Mouse (Mus musculus) limb, embryonic 13.5 days (tissue): ENCODE measurements at regions not wholly inside any gene's neighbourhood (a gene's known extent, or its start where the extent isn't known, plus 50 kb on each side); places are given as distances from the start of the nearest gene placed in this dataset.
"Not testable (repeated sequence)": the region's sequence is repeated elsewhere in the genome, so short reads cannot be mapped to it uniquely, and the experiment has no call there.

ENCODE experiments used
- ATAC-seq: fragments of 200-750 bp; cut with Nextera tagmentation; 2 replicates; pipeline ENCODE4 v1.8.0; 2017; ENCODE audit warnings: low read depth, moderate number of reproducible peaks, moderate TSS enrichment; ENCODE audit not compliant: low FRiP score
- H3K27ac ChIP-seq: fragments of 300-500 bp; sonication (generic); 2 replicates; pipeline ENCODE4 v1.5.1; 2015; ENCODE audit warnings: inconsistent platforms, mild to moderate bottlenecking, moderate library complexity
- H3K27me3 ChIP-seq: fragments of 300-500 bp; sonication (generic); 2 replicates; pipeline ENCODE4 v1.6.1; 2015; ENCODE audit warnings: mild to moderate bottlenecking, inconsistent platforms
- H3K36me3 ChIP-seq: fragments of 300-500 bp; sonication (generic); 2 replicates; pipeline ENCODE4 v1.6.1; 2015; ENCODE audit warnings: inconsistent platforms, mild to moderate bottlenecking, moderate library complexity
- H3K4me1 ChIP-seq: fragments of 300-500 bp; sonication (generic); 2 replicates; pipeline ENCODE4 v1.6.1; 2015; ENCODE audit warnings: inconsistent platforms
- H3K4me2 ChIP-seq: fragments of 300-500 bp; sonication (generic); replicated peaks from 2 replicates; pipeline ENCODE4 v1.6.1; 2015; ENCODE audit warnings: inconsistent platforms, mild to moderate bottlenecking, moderate library complexity
- H3K4me3 ChIP-seq: fragments of 300-500 bp; sonication (generic); 2 replicates; pipeline ENCODE4 v1.5.1; 2015; ENCODE audit warnings: moderate library complexity, mild to moderate bottlenecking, inconsistent platforms
- H3K9ac ChIP-seq: fragments of 300-500 bp; sonication (generic); 2 replicates; pipeline ENCODE4 v1.6.1; 2015; ENCODE audit warnings: mild to moderate bottlenecking, inconsistent platforms
- H3K9me3 ChIP-seq: fragments of 300-500 bp; sonication (generic); 2 replicates; pipeline ENCODE4 v1.6.1; 2016; ENCODE audit warnings: inconsistent platforms
- WGBS: fragments of 180-500 bp; shearing (Covaris S2); methylation state at CpG from one replicate; pipeline ENCODE4 v1.1.7; 2015; 5-methylcytosine and 5-hydroxymethylcytosine counted together

- H3K4me2 ChIP-seq = peak overlapping the region; percentile 47
- H3K27me3 ChIP-seq = no peaks in the 10 kb centered on the region
- no peaks in the 10 kb centered on the region for H3K4me1 ChIP-seq
- H3K9ac ChIP-seq = no peak overlapping the region
- no peaks in the 10 kb centered on the region for H3K9me3 ChIP-seq
- no peak overlapping the region; the same call in 1 of the 2 replicates for H3K27ac ChIP-seq
- 6% methylated on average over 7 of the region's 7 CpGs for WGBS
- ATAC-seq = peak; percentile 82; the same call in 1 of the 2 replicates
- no peaks in the 10 kb centered on the region for H3K36me3 ChIP-seq
- H3K4me3 ChIP-seq = peak overlapping the region; percentile 20
Observed at GRCm38 (mm10) chrX:15322207-15322839, 1111.4 kb downstream of the H2al1n start.

GRCm38 (mm10) chrX:15322958-15323357 lies 1112.0 kb downstream of the H2al1n start:
- Histone ChIP-seq H3K4me1 (no peaks in the 10 kb centered on the region), H3K27me3 (no peaks in the 10 kb centered on the region), H3K9me3 (no peaks in the 10 kb centered on the region), H3K4me2 (peak overlapping the region; percentile 47), H3K36me3 (no peaks in the 10 kb centered on the region), H3K27ac (no peak overlapping the region), H3K9ac (no peak overlapping the region), H3K4me3 (no peak overlapping the region)
- ATAC-seq = no peak
- 37% methylated on average over 5 of the region's 5 CpGs for WGBS

DNA sequence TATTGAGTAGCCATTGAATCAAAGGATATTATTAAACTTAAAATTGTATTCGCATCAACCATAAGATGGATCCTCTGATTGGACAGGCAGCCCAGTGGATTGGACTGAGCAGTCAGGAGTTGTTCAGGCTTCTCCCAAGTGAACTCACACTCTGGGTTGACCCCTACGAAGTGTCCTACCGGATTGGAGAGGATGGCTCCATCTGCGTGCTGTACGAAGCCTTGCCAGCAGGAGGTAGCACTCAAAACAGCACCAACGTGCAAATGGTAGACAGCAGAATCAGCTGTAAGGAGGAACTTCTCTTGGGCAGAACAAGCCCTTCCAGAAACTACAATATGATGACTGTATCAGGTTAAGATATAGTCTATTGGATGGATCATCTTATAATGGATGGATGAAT lies 1154.2 kb downstream of the H2al1n start:
- not testable (repeated sequence) for ATAC-seq, H3K27me3 ChIP-seq, H3K9me3 ChIP-seq, H3K4me3 ChIP-seq, H3K4me2 ChIP-seq, H3K27ac ChIP-seq, H3K9ac ChIP-seq, H3K36me3 ChIP-seq, H3K4me1 ChIP-seq
- 84% methylated on average over 6 of the region's 6 CpGs for WGBS
